Mouse (Mus musculus): ENCODE measurements around the gene Clps. TPM values are rescaled to one million over a fixed set of nuclear protein-coding genes. Genes with fewer than 3 reads are reported as not detected.
"Not testable (repeated sequence)": the region's sequence is repeated elsewhere in the genome, so short reads cannot be mapped to it uniquely, and the experiment has no call there.

Clps gene
- polyA plus RNA-seq, 1 experiment from 2014 or later, result 323 TPM

GRCm38 (mm10) chr17:28561613-28562012, 1.0 kb upstream of the Clps start:
- H3K36me3 ChIP-seq (ENCODE audit: control insufficient read depth, insufficient read depth, low read length), result no peaks in the 10 kb centered on the region
- 58% methylated on average over 7 of the region's 7 CpGs for WGBS
- DNase-seq (ENCODE audit: low spot score) (no peak), ATAC-seq (replicated peaks; ENCODE audit: low FRiP score, low TSS enrichment, low read depth) (no peak)
- no peak overlapping the region for H3K4me2 ChIP-seq (ENCODE audit: low read length)
- H3K27me3 ChIP-seq (replicated peaks; ENCODE audit: control insufficient read depth, insufficient read depth, low read length), result no peaks in the 10 kb centered on the region
- peaks cover under 1% of the 10 kb centered on the region; the same call in 1 of the 2 replicates for H3K4me1 ChIP-seq (replicated peaks; ENCODE audit: control insufficient read depth, insufficient read depth, low read length)
- no peak overlapping the region for H3K9ac ChIP-seq (ENCODE audit: low read length)
- no peaks in the 10 kb centered on the region for H3K9me3 ChIP-seq (ENCODE audit: control insufficient read depth, low read length)
- no peak overlapping the region for H3K4me3 ChIP-seq (ENCODE audit: low read depth, low read length)
- H3K27ac ChIP-seq (ENCODE audit: low read depth), result no peak overlapping the region

GRCm38 (mm10) chr17:28557772-28558171, 2.8 kb downstream of the Clps start:
- Histone ChIP-seq H3K4me3 (ENCODE audit: low read depth, low read length) (no peak overlapping the region), H3K9ac (ENCODE audit: low read length) (no peak overlapping the region), H3K36me3 (ENCODE audit: control insufficient read depth, insufficient read depth, low read length) (no peaks in the 10 kb centered on the region), H3K9me3 (ENCODE audit: control insufficient read depth, low read length) (no peaks in the 10 kb centered on the region), H3K4me2 (ENCODE audit: low read length) (no peak overlapping the region), H3K27me3 (replicated peaks; ENCODE audit: control insufficient read depth, insufficient read depth, low read length) (no peaks in the 10 kb centered on the region), H3K4me1 (replicated peaks; ENCODE audit: control insufficient read depth, insufficient read depth, low read length) (peaks cover 6% of the 10 kb centered on the region; the same call in 1 of the 2 replicates), H3K27ac (ENCODE audit: low read depth) (no peak overlapping the region)
- DNase-seq (ENCODE audit: low spot score), result no peak
- no peak for ATAC-seq (replicated peaks; ENCODE audit: low FRiP score, low TSS enrichment, low read depth)
- 77% methylated on average over 6 of the region's 6 CpGs for WGBS

DNA sequence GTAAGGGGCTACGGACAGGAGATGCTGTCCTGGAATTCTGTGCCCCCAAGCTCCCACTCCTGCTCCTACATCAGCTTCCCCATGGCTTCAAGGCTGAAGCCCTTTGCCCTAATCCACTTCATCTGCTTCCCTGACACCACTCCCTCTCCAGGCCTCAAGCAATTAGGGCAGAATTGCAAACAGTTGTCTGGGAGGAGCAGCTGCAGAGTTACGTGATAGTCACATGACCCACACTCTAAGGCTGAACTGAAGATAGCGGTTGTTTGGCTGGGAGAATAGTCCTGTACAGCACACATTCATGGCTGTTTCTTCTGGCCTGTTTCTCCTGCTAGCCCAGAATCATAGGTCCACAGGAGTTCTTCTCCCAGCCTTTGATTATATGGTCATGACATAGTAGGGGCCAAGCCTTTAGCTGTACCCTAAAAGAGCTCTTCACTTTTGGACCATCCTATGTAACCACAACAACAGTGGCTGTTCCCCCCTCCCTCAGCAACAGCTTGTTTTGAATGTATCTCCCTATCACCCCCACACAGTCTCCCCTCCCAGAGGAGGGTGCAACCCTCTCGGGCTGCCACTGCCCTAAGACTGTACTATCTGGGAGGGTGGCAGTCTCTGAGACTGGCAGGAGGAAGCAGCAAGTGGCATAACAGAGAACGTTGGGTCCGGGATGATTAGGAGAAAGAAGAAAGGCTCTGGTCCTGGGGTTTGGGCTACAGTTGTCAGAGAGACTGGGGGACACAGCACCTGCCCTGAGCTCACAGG, 3.8 kb downstream of the Clps start:
- ATAC-seq (replicated peaks; ENCODE audit: low FRiP score, low TSS enrichment, low read depth), result 0 out of 2 replicates have a peak, but pooled peaks have one; percentile 57
- H3K9me3 ChIP-seq (ENCODE audit: control insufficient read depth, low read length), result no peaks in the 10 kb centered on the region
- no peaks in the 10 kb centered on the region for H3K36me3 ChIP-seq (ENCODE audit: control insufficient read depth, insufficient read depth, low read length)
- no peak for DNase-seq (ENCODE audit: low spot score)
- H3K4me2 ChIP-seq (ENCODE audit: low read length), result no peak overlapping the region
- H3K9ac ChIP-seq (ENCODE audit: low read length), result no peak overlapping the region
- no peak overlapping the region for H3K27ac ChIP-seq (ENCODE audit: low read depth)
- 40% methylated on average over 6 of the region's 6 CpGs for WGBS
- H3K4me1 ChIP-seq (replicated peaks; ENCODE audit: control insufficient read depth, insufficient read depth, low read length), result peaks cover 6% of the 10 kb centered on the region; the same call in 1 of the 2 replicates
- no peak overlapping the region for H3K4me3 ChIP-seq (ENCODE audit: low read depth, low read length)
- H3K27me3 ChIP-seq (replicated peaks; ENCODE audit: control insufficient read depth, insufficient read depth, low read length), result no peaks in the 10 kb centered on the region

GRCm38 (mm10) chr17:28554021-28554420, 6.5 kb downstream of the Clps start:
- H3K27ac ChIP-seq (ENCODE audit: low read depth); H3K9ac ChIP-seq (ENCODE audit: low read length); DNase-seq (ENCODE audit: low spot score); H3K4me2 ChIP-seq (ENCODE audit: low read length); H3K27me3 ChIP-seq (replicated peaks; ENCODE audit: control insufficient read depth, insufficient read depth, low read length); H3K4me1 ChIP-seq (replicated peaks; ENCODE audit: control insufficient read depth, insufficient read depth, low read length); H3K36me3 ChIP-seq (ENCODE audit: control insufficient read depth, insufficient read depth, low read length); H3K9me3 ChIP-seq (ENCODE audit: control insufficient read depth, low read length); H3K4me3 ChIP-seq (ENCODE audit: low read depth, low read length); ATAC-seq (replicated peaks; ENCODE audit: low FRiP score, low TSS enrichment, low read depth): not testable (repeated sequence)
- WGBS, result 92% methylated on average over 4 of the region's 4 CpGs

GRCm38 (mm10) chr17:28553040-28553793, 7.3 kb downstream of the Clps start:
- no peaks in the 10 kb centered on the region for H3K27me3 ChIP-seq (replicated peaks; ENCODE audit: control insufficient read depth, insufficient read depth, low read length)
- H3K27ac ChIP-seq (ENCODE audit: low read depth), result no peak overlapping the region
- no peak overlapping the region for H3K4me2 ChIP-seq (ENCODE audit: low read length)
- peaks cover 6% of the 10 kb centered on the region; the same call in 1 of the 2 replicates for H3K4me1 ChIP-seq (replicated peaks; ENCODE audit: control insufficient read depth, insufficient read depth, low read length)
- no peaks in the 10 kb centered on the region for H3K9me3 ChIP-seq (ENCODE audit: control insufficient read depth, low read length)
- 6% methylated on average over 14 of the region's 14 CpGs for WGBS
- DNase-seq (ENCODE audit: low spot score), result peak; percentile 93
- no peaks in the 10 kb centered on the region for H3K36me3 ChIP-seq (ENCODE audit: control insufficient read depth, insufficient read depth, low read length)
- no peak overlapping the region for H3K4me3 ChIP-seq (ENCODE audit: low read depth, low read length)
- no peak for ATAC-seq (replicated peaks; ENCODE audit: low FRiP score, low TSS enrichment, low read depth)
- H3K9ac ChIP-seq (ENCODE audit: low read length), result no peak overlapping the region

- H3K36me3 ChIP-seq (ENCODE audit: control insufficient read depth, insufficient read depth, low read length), result no peaks in the 10 kb centered on the region
- no peak for ATAC-seq (replicated peaks; ENCODE audit: low FRiP score, low TSS enrichment, low read depth)
- no peak within 1 kb of the TSS for H3K27ac ChIP-seq (ENCODE audit: low read depth)
- H3K9me3 ChIP-seq (ENCODE audit: control insufficient read depth, low read length), result no peaks in the 10 kb centered on the region
- H3K9ac ChIP-seq (ENCODE audit: low read length), result no peak within 1 kb of the TSS
- no peak within 1 kb of the TSS for H3K4me2 ChIP-seq (ENCODE audit: low read length)
- H3K27me3 ChIP-seq (replicated peaks; ENCODE audit: control insufficient read depth, insufficient read depth, low read length), result no peaks in the 10 kb centered on the region
- no peak within 1 kb of the TSS for H3K4me3 ChIP-seq (ENCODE audit: low read depth, low read length)
- H3K4me1 ChIP-seq (replicated peaks; ENCODE audit: control insufficient read depth, insufficient read depth, low read length), result no peaks in the 10 kb centered on the region; the same call in 1 of the 2 replicates
- DNase-seq (ENCODE audit: low spot score), result no peak
- WGBS, result 76% methylated on average over 14 of the region's 14 CpGs
Measured at GRCm38 (mm10) chr17:28549111-28549510, 11.5 kb downstream of the Clps start, which contains the start of gene Clpsl2. Clpsl2 (plus strand) TSS chr17:28549411.

DNA sequence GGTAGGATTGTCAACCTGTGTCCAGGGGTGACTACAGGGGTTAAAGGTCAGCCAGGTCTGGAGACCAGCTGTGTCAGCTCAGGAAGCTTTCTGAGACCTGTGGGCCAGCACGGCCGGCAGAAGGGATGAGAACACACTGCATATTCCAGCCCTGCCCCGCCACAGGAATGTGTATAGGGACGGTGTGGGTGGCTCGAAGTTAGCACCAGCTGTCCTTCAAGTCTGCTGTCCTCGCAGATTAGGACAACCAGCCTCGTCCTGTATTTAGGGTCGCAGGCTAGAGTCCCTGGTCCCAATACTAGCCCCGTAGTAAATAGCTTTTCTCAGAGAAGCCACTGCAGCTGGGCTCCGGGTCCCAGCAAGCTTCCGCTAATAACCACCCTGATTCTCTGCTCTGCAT, 12.0 kb downstream of the Clps start:
- H3K9me3 ChIP-seq (ENCODE audit: control insufficient read depth, low read length), result no peaks in the 10 kb centered on the region
- H3K27me3 ChIP-seq (replicated peaks; ENCODE audit: control insufficient read depth, insufficient read depth, low read length), result no peaks in the 10 kb centered on the region
- no peak overlapping the region for H3K9ac ChIP-seq (ENCODE audit: low read length)
- DNase-seq (ENCODE audit: low spot score), result no peak
- H3K4me2 ChIP-seq (ENCODE audit: low read length), result no peak overlapping the region
- H3K27ac ChIP-seq (ENCODE audit: low read depth), result no peak overlapping the region
- H3K36me3 ChIP-seq (ENCODE audit: control insufficient read depth, insufficient read depth, low read length), result no peaks in the 10 kb centered on the region
- WGBS, result 63% methylated on average over 11 of the region's 11 CpGs
- no peak for ATAC-seq (replicated peaks; ENCODE audit: low FRiP score, low TSS enrichment, low read depth)
- no peak overlapping the region for H3K4me3 ChIP-seq (ENCODE audit: low read depth, low read length)
- H3K4me1 ChIP-seq (replicated peaks; ENCODE audit: control insufficient read depth, insufficient read depth, low read length), result no peaks in the 10 kb centered on the region; the same call in 1 of the 2 replicates

- H3K27ac ChIP-seq (ENCODE audit: low read depth), result no peak overlapping the region
- H3K36me3 ChIP-seq (ENCODE audit: control insufficient read depth, insufficient read depth, low read length), result no peaks in the 10 kb centered on the region
- H3K9ac ChIP-seq (ENCODE audit: low read length), result no peak overlapping the region
- H3K4me3 ChIP-seq (ENCODE audit: low read depth, low read length), result no peak overlapping the region
- no peak for ATAC-seq (replicated peaks; ENCODE audit: low FRiP score, low TSS enrichment, low read depth)
- DNase-seq (ENCODE audit: low spot score), result no peak
- 83% methylated on average over 1 of the region's 1 CpGs for WGBS
- no peak overlapping the region for H3K4me2 ChIP-seq (ENCODE audit: low read length)
- H3K9me3 ChIP-seq (ENCODE audit: control insufficient read depth, low read length), result no peaks in the 10 kb centered on the region
- H3K4me1 ChIP-seq (replicated peaks; ENCODE audit: control insufficient read depth, insufficient read depth, low read length), result no peaks in the 10 kb centered on the region
- H3K27me3 ChIP-seq (replicated peaks; ENCODE audit: control insufficient read depth, insufficient read depth, low read length), result no peaks in the 10 kb centered on the region
Measured at GRCm38 (mm10) chr17:28546925-28547324, 13.6 kb downstream of the Clps start.

Data from intestine, embryonic 14.5 days (tissue).